Mouse (Mus musculus): ENCODE results near the gene Arpc3. TPM values are rescaled to one million over a fixed set of nuclear protein-coding genes. Genes with fewer than 3 reads are reported as not detected.
"Not testable (repeated sequence)": the region's sequence is repeated elsewhere in the genome, so short reads cannot be mapped to it uniquely, and the experiment has no call there.

Gene Arpc3
- polyA plus RNA-seq, 1 experiment from 2014 or later, result 148 TPM

- Histone ChIP-seq H3K36me3 (replicated peaks) (peaks cover 36% of the 10 kb centered on the region), H3K27me3 (replicated peaks) (no peaks in the 10 kb centered on the region), H3K4me3 (no peak overlapping the region), H3K9me3 (no peaks in the 10 kb centered on the region), H3K9ac (no peak overlapping the region), H3K27ac (no peak overlapping the region), H3K4me2 (no peak overlapping the region), H3K4me1 (no peaks in the 10 kb centered on the region)
- no peak for ATAC-seq (replicated peaks)
- 82% methylated on average over 5 of the region's 5 CpGs for WGBS
Measured at GRCm38 (mm10) chr5:122448869-122449268, 57.2 kb downstream of the Arpc3 start.

GRCm38 (mm10) chr5:122449946-122450345 lies 58.3 kb downstream of the Arpc3 start:
- Histone ChIP-seq H3K27me3 (replicated peaks) (no peaks in the 10 kb centered on the region), H3K4me2 (no peak overlapping the region), H3K9ac (no peak overlapping the region), H3K9me3 (no peaks in the 10 kb centered on the region), H3K4me3 (no peak overlapping the region), H3K4me1 (no peaks in the 10 kb centered on the region), H3K27ac (no peak overlapping the region), H3K36me3 (replicated peaks) (peaks cover 37% of the 10 kb centered on the region)
- no peak for ATAC-seq (replicated peaks)
- 37% methylated on average over 7 of the region's 7 CpGs for WGBS

GRCm38 (mm10) chr5:122450913-122451317 lies 59.2 kb downstream of the Arpc3 start:
- Histone ChIP-seq H3K36me3 (replicated peaks) (peaks cover 37% of the 10 kb centered on the region), H3K27ac (no peak overlapping the region), H3K4me2 (no peak overlapping the region), H3K9me3 (no peaks in the 10 kb centered on the region), H3K27me3 (replicated peaks) (no peaks in the 10 kb centered on the region), H3K9ac (no peak overlapping the region), H3K4me1 (no peaks in the 10 kb centered on the region), H3K4me3 (no peak overlapping the region)
- 68% methylated on average over 5 of the region's 5 CpGs for WGBS
- no peak for ATAC-seq (replicated peaks)

GRCm38 (mm10) chr5:122451324-122451723 lies 59.6 kb downstream of the Arpc3 start:
- no peak for ATAC-seq (replicated peaks)
- no peak overlapping the region for H3K4me2 ChIP-seq
- H3K27me3 ChIP-seq (replicated peaks), result no peaks in the 10 kb centered on the region
- H3K4me3 ChIP-seq, result no peak overlapping the region
- H3K9me3 ChIP-seq, result no peaks in the 10 kb centered on the region
- no peak overlapping the region for H3K27ac ChIP-seq
- H3K9ac ChIP-seq, result no peak overlapping the region
- H3K36me3 ChIP-seq (replicated peaks), result peaks cover 38% of the 10 kb centered on the region
- WGBS, result 91% methylated on average over 5 of the region's 5 CpGs
- H3K4me1 ChIP-seq, result no peaks in the 10 kb centered on the region

GRCm38 (mm10) chr5:122452194-122452593 lies 60.5 kb downstream of the Arpc3 start:
- Histone ChIP-seq H3K4me2 (no peak overlapping the region), H3K9me3 (no peaks in the 10 kb centered on the region), H3K27me3 (replicated peaks) (no peaks in the 10 kb centered on the region), H3K9ac (no peak overlapping the region), H3K4me1 (no peaks in the 10 kb centered on the region), H3K36me3 (replicated peaks) (peaks cover 41% of the 10 kb centered on the region), H3K27ac (no peak overlapping the region), H3K4me3 (no peak overlapping the region)
- 84% methylated on average over 7 of the region's 7 CpGs for WGBS
- no peak for ATAC-seq (replicated peaks)

GRCm38 (mm10) chr5:122453188-122453587 lies 61.5 kb downstream of the Arpc3 start:
- H3K36me3 ChIP-seq (replicated peaks), result peaks cover 50% of the 10 kb centered on the region
- H3K9ac ChIP-seq, result no peak overlapping the region
- no peak overlapping the region for H3K27ac ChIP-seq
- WGBS, result 79% methylated on average over 6 of the region's 6 CpGs
- no peak overlapping the region for H3K4me2 ChIP-seq
- ATAC-seq (replicated peaks), result no peak
- no peak overlapping the region for H3K4me3 ChIP-seq
- H3K27me3 ChIP-seq (replicated peaks), result no peaks in the 10 kb centered on the region
- no peaks in the 10 kb centered on the region for H3K4me1 ChIP-seq
- no peaks in the 10 kb centered on the region for H3K9me3 ChIP-seq

- Histone ChIP-seq H3K27me3 (replicated peaks) (no peaks in the 10 kb centered on the region), H3K9me3 (no peaks in the 10 kb centered on the region), H3K36me3 (replicated peaks) (peaks cover 63% of the 10 kb centered on the region), H3K4me2 (no peak overlapping the region), H3K9ac (no peak overlapping the region), H3K4me3 (no peak overlapping the region), H3K4me1 (no peaks in the 10 kb centered on the region), H3K27ac (no peak overlapping the region)
- WGBS, result 84% methylated on average over 4 of the region's 4 CpGs
- ATAC-seq (replicated peaks), result no peak
Measured at GRCm38 (mm10) chr5:122454442-122454841, 62.8 kb downstream of the Arpc3 start.

GRCm38 (mm10) chr5:122454883-122455282 lies 63.2 kb downstream of the Arpc3 start:
- Histone ChIP-seq H3K27me3 (replicated peaks) (no peaks in the 10 kb centered on the region), H3K9ac (no peak overlapping the region), H3K4me3 (no peak overlapping the region), H3K4me1 (no peaks in the 10 kb centered on the region), H3K27ac (no peak overlapping the region), H3K36me3 (replicated peaks) (peaks cover 67% of the 10 kb centered on the region), H3K4me2 (no peak overlapping the region), H3K9me3 (no peaks in the 10 kb centered on the region)
- ATAC-seq (replicated peaks), result no peak
- WGBS, result 93% methylated on average over 3 of the region's 3 CpGs

GRCm38 (mm10) chr5:122455584-122455983 lies 63.9 kb downstream of the Arpc3 start:
- H3K4me3 ChIP-seq, result no peak overlapping the region
- WGBS, result 93% methylated on average over 3 of the region's 3 CpGs
- no peak overlapping the region for H3K4me2 ChIP-seq
- no peaks in the 10 kb centered on the region for H3K4me1 ChIP-seq
- H3K9ac ChIP-seq, result no peak overlapping the region
- no peaks in the 10 kb centered on the region for H3K27me3 ChIP-seq (replicated peaks)
- no peak for ATAC-seq (replicated peaks)
- H3K36me3 ChIP-seq (replicated peaks), result peaks cover 74% of the 10 kb centered on the region
- no peaks in the 10 kb centered on the region for H3K9me3 ChIP-seq
- H3K27ac ChIP-seq, result no peak overlapping the region

- H3K4me1 ChIP-seq; H3K4me2 ChIP-seq; H3K9ac ChIP-seq; ATAC-seq (replicated peaks); H3K27ac ChIP-seq; H3K27me3 ChIP-seq (replicated peaks); H3K4me3 ChIP-seq; H3K9me3 ChIP-seq: not testable (repeated sequence)
- WGBS, result 87% methylated on average over 9 of the region's 9 CpGs
- peaks cover 88% of the 10 kb centered on the region for H3K36me3 ChIP-seq (replicated peaks)
Measured at GRCm38 (mm10) chr5:122457054-122457453, 65.4 kb downstream of the Arpc3 start.

GRCm38 (mm10) chr5:122458066-122458465 lies 66.4 kb downstream of the Arpc3 start:
- ATAC-seq (replicated peaks), result no peak
- H3K27ac ChIP-seq, result no peak overlapping the region
- no peak overlapping the region for H3K4me2 ChIP-seq
- H3K9me3 ChIP-seq, result no peaks in the 10 kb centered on the region
- H3K4me1 ChIP-seq, result no peaks in the 10 kb centered on the region
- peaks cover 89% of the 10 kb centered on the region for H3K36me3 ChIP-seq (replicated peaks)
- 94% methylated on average over 4 of the region's 4 CpGs for WGBS
- no peak overlapping the region for H3K4me3 ChIP-seq
- no peaks in the 10 kb centered on the region for H3K27me3 ChIP-seq (replicated peaks)
- H3K9ac ChIP-seq, result no peak overlapping the region

- WGBS, result 90% methylated on average over 5 of the region's 5 CpGs
- ATAC-seq (replicated peaks), result no peak
Measured at GRCm38 (mm10) chr5:122459335-122459734, 67.7 kb downstream of the Arpc3 start.

GRCm38 (mm10) chr5:122460656-122461055 lies 69.0 kb downstream of the Arpc3 start:
- Histone ChIP-seq H3K4me1 (no peaks in the 10 kb centered on the region), H3K9ac (no peak overlapping the region), H3K36me3 (replicated peaks) (peaks cover 85% of the 10 kb centered on the region), H3K4me3 (no peak overlapping the region), H3K27ac (no peak overlapping the region), H3K27me3 (replicated peaks) (no peaks in the 10 kb centered on the region), H3K4me2 (no peak overlapping the region), H3K9me3 (no peaks in the 10 kb centered on the region)
- 81% methylated on average over 11 of the region's 11 CpGs for WGBS
- no peak for ATAC-seq (replicated peaks)

More at GRCm38 (mm10) chr5:122459335-122459734, 67.7 kb downstream of the Arpc3 start:
- Histone ChIP-seq H3K9ac (no peak overlapping the region), H3K27ac (no peak overlapping the region), H3K4me1 (no peaks in the 10 kb centered on the region), H3K4me2 (no peak overlapping the region), H3K36me3 (replicated peaks) (peaks cover 88% of the 10 kb centered on the region), H3K4me3 (no peak overlapping the region), H3K9me3 (no peaks in the 10 kb centered on the region), H3K27me3 (replicated peaks) (no peaks in the 10 kb centered on the region)
